Mouse (Mus musculus) kidney, adult 11 months (tissue): Measurements from ENCODE around the gene Utp11.
"Not testable (repeated sequence)": the region's sequence is repeated elsewhere in the genome, so short reads cannot be mapped to it uniquely, and the experiment has no call there.

Source experiments
- DNase-seq: peaks from one replicate; pipeline ENCODE4 v3.0.0; 2022

Gene Utp11

DNA sequence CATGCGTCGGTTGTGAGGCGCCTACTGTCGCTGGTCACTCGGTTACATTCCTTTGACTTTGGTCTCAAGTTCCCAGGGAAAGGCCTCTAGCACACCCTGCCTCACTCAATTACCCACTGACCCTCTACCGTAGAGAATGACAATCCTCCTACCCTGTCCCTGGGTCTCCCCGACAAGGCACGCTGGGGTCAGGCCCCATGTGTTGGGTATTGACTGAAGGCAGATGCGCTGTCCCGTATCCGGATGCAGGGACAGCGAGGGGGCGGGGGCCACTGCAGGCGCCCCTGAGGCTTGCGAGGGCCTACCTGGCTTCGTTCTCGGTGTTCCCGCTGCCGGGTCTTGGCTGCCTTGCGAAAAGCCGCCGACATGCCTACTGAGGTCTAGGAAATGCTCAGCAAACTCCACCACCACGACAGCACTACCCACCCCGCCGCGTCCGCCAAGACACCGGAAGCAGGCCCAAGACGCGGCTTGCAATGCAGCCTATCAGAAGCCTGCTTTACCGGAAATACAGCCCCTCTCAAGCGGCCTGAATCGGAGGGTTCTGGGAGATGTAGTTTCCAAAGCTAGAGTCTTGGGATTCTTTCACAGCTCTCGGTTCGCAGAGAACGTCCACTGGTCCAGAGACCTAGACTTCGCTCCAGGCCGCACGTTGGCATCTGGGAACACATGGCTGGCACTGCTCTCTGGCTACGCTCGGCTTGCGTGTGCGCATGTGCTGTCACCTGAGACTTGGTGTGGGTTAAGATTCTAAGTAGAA, at the start of gene Utp11:
Utp11 (minus strand) TSS at position 466 of the 760 bp plus-strand sequence.
- peak; percentile 96 for DNase-seq

DNA sequence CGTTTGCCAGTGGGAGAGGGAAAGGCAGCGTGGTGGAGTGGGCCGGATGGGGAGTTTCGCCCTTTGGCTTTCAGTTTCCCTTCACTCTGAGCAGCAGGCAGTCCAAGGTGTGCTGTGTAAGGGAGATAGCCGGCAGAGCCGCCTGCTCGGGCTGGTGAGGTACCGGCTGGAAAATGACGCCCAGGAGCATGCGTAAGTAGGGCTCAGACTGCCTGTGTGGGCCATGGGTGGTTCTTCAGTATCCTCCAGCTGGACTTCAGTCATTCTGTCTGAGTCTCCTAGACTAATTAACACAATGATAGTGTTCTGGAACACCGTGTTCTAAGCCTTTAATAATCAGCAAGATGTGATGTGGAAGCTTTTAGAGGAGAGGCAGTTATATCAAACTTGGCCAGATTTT, 49.4 kb upstream of the Utp11 start:
- peak; percentile 60 for DNase-seq

DNA sequence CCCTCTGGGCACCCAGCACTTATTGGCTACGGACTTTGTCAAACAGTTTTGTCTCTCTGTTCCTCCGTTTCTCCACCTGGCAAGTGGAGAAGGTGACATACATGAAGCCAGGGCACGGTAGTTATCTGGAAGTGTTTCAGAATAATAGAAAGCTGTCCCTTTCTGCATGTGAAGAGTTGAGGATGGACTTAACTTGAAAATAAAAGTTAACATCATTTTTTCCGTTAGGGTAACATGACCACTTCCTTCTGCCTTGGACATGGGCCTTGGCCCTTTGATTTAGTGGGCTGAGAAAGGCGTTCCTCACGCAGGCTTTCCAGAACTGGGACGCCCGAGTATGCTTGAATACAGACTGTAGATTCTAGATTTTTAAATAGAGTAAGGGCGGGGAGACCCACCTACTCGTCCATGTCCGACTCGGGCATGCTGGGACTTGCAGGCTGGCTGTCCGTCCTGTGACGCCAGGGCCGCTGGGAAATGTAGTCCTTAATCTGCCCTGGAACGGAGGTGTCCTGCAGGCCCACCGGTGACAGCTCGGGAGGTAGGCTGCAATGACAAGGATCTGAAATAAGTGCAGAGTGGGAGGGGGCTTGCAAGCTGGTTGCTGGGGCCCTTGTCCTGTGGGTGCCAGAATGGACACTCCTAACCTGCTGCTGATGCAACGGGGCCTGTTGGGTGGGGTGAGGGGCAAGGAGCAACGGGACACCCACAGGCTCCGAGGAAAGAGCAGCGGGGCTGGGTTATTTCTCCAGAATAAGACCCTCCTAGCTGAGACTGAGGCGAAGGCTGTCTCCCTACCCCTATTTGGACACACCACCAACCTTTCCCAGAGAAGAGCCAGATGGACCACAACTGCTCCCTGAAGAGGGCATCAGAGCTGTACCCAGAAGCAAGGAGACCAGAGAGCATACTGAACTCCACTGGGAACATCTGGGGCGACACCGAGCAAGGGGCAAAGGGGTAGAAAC, 48.3 kb upstream of the Utp11 start, which contains the start of gene Inpp5b:
Inpp5b (plus strand) TSS at position 475 of the 968 bp plus-strand sequence.
- peak; percentile 84 for DNase-seq

DNA sequence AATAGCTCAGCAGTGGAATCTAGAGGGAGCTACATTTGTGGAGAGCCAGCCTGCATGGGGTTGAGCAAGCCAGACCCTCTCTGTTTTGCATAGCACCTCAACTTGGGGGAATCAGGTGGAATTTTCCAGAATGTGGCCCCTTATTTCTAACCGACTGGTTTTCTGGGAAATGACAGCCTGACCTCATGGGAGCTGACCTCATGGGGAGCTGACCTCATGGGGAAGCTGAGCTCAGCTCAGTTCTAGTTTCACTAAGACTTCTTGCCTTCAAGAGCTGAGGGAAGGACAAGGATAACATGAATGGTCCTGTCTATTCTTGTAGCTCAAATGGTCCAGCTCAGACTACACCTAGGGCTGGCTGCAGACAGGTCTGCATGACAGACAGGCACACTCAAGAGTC, 45.4 kb upstream of the Utp11 start:
- no peak for DNase-seq

DNA sequence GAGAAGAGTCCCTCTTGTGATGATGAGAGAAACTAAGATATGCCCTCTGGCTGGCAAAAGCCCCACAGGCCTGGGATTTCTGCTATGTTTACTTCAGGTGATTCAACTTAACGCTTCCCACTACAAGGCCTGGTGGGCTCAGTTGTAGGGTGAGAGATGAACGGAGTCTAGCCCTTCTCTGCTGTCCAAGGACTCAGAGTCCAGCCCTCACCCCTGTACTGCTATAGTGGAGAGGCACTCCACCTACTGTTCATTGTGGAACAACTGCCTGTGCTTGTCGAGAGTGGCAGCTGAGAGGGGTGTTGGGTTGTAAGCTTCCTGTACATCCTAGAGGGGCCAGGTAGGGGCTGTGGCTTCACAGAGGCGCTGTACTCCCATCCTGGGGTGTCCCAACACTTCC, 44.6 kb upstream of the Utp11 start:
- DNase-seq = no peak

DNA sequence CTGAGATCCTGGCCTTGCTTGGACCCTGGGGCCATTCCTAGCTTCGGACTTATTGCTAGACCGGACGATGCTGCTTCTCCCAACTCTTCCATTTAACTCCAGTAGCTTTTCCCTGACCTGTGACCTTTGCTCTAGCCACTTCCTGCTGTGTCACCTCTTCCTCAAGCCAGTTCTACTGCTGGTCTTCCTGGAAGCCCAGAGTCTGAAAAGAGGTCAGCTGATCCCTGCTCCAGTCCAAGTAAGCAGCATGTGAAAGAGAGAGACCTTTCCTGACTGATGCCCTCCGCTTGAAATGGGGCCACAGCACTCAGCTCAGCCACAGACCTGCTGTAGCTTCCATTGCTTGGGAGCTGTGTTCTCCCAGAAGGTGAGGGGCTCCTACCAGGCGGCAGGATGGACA, 44.1 kb upstream of the Utp11 start:
- no peak for DNase-seq

DNA sequence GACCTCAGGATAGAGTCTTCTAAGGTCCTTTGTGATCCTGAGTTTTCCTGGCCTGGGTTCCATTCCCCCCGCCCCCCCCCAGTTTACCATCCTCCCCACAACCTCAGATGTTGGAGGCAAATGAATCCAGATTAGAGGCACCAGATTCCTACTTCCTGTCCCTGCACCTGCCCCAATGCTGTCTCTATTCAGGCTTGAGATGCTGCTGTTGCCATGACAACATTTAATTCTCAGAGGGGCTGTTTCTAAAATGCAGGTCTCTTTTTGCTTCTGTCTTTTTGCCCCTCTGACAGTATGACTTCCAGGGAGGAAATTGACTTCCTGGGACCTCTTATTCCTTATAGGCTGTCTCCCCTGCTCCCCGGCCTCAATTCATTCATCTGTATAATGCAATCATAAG, 43.6 kb upstream of the Utp11 start:
- no peak for DNase-seq

DNA sequence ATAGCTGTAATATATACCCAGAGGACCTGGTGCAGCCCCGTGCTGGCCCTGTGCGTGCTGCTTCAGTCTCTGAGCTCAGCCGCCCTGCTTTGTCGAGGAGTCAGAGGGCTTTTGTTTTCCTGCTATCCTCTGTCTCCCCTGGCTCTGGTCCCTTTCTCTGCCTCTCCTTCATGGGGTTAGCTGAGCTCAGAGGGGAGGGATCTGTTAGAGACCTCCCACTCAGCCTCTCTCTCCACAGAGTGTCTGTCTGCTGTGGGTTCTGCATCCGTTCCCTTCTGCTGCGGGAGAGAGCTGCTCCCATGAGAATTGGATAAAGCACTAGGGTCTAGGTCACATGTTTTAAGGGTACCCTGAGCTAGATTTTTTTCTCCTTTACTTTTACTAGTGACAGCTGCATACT, 32.7 kb upstream of the Utp11 start:
- no peak for DNase-seq

DNA sequence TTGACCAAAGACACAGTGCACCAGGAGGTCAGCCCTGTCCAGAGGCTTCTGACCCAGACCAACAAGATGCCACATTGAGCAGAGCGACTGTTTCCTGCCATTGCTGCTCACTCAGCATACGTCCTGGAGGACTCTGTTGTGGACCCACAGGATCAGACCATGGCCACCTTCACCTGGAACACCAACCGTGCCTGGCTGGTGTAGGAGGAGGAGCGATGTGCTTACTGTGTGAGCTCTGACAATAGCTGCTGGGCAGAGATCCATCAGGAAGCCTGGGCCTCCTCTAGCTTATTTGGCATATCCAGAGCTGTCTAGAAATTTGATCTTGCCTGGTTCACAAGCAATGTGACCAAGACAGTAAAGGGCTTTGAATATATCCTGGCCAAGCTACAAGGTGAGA, 25.7 kb upstream of the Utp11 start:
- no peak for DNase-seq

DNA sequence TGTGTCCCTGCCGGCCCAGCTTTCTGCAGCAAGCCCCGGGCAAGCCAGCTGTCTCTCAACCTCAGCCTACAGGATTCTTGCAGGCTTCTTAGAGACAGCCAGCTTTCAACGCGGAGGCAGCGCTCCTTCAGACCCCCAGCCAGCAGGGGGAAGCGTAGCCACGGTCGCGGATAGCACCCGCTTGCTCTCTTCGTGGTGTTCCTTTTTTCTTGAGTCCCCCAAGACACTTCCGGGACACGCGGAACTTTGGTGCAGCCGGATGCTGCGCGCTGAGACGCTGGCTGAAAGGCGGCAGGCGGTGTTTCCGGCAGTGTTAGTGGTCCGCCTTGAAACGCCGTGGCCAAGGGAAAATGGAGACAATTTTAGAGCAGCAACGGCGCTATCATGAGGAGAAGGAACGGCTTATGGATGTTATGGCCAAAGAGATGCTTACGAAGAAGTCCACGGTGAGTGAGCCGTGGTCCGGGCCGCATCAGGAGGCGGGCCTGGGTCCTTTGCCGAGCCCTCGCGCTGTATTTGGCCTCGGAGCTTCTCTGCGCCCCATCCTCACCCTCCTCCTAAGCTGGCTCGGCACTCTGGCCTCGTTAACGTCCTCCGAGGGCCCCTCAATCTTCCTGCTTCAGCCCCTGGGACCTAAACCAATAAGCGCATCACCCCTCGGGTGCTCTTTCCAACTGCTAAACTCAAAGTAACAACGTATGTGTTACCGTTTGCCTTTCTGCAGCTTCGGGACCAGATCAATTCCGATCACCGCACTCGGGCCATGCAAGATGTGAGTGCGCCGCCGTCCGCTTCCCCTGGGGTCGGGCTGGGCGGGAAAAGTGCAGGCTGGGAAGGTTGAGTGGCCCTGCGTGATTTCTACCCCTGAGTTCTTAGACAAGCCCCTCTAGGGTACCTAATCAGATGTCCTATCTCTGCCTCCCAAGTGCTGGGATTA, 21.4 kb upstream of the Utp11 start, which contains the start of gene Sf3a3:
Sf3a3 (plus strand) TSS at position 232 of the 937 bp plus-strand sequence.
- peak; percentile 92 for DNase-seq

DNA sequence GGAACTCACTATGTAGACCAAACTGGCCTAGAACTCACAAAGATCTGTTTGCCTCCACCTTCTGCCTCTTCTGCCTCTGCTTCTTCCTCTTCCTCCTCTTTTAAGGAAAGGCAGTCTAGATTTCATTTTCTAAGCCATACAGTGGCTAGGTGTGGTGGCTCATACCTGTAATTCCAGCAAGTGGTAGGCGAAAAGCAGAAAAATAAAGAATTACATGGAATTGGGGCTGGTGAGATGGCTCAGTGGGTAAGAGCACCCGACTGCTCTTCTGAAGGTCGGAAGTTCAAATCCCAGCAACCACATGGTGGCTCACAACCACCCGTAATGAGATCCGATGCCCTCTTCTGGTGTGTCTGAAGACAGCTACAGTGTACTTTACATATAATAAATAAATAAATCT, 20.4 kb upstream of the Utp11 start:
- not testable (repeated sequence) for DNase-seq

DNA sequence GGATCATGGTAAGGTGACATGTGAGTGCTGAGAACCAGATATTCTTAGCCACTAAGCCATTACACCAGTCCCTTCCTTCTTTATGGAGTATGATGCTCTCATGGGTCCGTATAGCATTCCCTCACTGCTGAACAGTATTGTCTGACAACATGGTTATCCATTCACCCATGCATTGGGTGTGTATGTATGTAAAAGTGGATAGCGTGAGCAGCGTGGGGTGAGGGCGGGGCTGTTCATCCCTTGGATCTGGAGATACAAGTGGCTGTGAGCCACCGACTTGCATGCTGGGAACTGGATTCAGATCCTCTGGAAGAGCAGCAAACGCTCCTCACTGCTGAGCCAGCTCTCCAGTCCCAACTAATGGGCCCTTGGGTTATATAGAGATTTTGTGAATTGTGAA, 19.2 kb upstream of the Utp11 start:
- no peak for DNase-seq

DNA sequence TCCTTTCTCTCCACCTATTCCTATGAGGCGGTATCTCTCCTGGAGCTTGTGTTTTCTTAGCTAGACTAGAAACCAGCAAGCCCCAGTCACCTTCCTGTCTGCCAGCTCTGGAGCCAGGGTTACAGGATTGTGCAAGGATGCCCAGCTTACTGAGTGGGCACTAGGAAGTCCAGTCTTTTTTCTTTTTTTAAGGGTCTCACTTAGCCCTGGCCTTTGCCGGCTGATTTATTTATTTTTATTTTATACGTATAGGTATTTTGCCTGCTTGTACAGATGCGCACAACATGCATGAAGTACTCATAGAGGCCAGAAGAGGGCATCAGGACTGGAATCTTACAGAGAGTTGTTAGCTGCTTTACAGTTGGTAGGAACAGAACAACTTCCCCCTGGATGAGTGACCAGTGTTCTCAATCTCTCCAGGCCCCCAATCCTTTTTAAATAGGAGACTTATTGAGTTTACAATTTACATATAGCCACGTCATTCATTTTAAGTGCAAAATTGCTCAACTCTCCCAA, 17.4 kb upstream of the Utp11 start:
- no peak for DNase-seq

DNA sequence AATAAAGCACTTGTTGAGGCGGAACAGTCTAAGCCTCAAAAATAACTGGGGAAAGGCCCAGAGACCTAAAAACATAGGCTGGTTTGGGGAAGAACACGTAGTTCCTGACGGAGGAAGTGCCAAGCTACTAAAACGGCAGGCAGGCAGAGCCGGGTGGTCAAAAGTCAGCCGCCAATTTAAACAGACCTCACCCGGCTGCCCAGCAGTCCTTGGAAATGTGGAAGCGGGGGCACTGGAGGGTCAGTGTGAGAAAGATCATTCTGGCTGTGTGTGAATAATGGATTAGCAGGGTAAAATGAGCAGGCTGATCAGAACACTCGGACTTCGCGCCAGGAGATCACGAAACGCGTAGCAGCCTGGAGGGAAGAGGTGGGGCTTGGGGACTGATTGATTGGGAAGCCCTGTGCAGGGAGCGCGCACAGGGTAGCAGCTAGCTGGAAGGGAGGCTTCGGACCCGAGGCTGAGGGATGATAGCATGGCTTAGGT, 16.6 kb upstream of the Utp11 start:
- DNase-seq = peak; percentile 48

DNA sequence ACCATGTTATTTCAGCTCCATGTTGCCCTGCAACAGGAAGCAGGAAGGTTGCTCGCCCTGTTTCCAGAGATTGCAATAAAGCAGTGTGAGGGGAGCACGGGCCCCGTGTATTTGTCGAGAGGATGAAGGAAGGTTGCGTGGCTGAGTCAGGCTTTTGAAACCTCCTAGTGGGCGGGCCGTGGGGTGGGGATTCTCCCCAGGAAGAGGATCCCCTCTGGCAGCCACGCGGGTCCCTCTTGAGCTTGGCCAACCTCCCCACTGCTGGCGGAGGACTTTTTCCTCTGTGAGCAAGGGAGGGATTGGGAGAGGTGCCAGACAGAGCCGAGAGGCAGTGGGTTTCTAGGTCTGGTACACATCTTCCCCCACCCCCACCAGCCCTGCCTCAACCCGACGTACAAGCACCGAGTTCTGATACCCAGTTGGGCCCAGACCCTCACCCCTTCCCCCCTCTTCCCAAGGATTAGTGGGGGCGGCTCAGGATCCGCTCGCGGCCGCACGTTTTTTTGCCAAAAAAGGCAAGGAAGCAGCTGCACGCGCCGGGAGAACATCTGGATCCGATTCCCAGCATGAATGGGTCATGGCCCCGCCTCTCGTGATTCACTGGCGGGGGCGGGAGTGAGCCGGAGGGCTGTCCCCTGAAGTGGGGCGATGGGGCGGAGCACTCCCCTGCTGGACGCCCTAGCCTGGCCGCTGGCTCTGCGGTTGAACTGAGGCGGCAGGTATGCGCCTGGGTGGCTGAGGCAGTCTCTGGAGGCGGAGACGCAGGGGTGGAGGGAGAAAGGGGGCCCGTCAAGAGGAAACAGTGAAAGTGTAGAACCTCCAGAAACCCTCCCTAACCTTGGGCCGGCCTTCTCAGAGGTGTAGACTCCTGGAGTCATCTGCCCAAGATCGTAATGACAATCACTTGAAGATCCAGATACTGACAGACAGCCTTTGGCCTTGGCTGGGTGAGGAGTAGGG, 15.4 kb upstream of the Utp11 start:
- peak; percentile 90 for DNase-seq

DNA sequence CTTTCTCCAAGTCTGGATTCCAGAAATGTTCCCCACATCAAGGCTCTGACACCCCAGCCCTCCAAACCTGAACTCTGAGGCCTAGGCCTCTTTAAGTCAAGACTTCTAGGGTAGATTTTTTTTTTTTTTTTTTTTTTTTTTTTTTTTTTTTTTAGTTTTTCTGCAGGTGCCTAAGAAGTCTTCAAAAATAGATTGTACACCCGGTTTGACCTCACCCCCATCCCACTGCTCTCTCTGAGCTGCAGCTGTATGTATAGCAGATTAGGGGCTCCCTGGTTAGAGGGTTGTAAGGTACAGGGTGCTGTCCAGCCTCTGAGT, 14.8 kb upstream of the Utp11 start:
- DNase-seq = not testable (repeated sequence)

DNA sequence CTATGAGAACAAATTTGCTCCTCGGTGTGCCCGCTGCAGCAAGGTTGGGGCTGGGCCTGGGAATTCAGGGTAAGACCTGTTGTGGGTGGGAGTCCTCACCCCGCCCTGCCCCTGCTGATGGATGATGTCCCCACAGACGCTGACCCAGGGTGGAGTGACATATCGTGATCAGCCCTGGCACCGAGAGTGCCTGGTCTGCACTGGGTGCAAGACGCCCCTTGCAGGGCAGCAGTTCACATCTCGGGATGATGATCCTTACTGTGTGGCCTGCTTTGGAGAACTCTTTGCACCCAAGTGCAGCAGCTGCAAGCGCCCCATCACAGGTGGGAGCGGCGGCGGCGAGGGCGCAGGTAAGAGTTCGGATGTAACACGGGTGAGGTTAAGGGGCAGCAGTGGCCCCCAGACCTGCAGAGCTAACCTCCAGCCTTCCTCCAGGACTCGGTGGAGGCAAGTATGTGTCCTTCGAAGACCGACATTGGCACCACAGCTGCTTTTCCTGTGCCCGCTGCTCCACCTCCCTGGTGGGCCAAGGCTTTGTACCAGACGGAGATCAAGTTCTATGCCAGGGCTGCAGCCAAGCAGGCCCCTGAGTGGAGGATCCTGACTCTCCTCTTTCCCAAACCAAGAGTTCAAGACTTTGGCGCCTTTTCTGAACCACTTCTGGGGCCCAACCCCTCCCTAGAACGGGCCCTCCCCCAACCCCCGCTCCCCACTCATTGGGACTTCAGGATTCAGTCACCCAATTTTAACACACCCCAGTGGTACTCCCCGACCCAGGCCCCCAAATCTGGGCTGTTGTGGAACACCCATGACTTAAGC, 14.2 kb upstream of the Utp11 start:
- not testable (repeated sequence) for DNase-seq

DNA sequence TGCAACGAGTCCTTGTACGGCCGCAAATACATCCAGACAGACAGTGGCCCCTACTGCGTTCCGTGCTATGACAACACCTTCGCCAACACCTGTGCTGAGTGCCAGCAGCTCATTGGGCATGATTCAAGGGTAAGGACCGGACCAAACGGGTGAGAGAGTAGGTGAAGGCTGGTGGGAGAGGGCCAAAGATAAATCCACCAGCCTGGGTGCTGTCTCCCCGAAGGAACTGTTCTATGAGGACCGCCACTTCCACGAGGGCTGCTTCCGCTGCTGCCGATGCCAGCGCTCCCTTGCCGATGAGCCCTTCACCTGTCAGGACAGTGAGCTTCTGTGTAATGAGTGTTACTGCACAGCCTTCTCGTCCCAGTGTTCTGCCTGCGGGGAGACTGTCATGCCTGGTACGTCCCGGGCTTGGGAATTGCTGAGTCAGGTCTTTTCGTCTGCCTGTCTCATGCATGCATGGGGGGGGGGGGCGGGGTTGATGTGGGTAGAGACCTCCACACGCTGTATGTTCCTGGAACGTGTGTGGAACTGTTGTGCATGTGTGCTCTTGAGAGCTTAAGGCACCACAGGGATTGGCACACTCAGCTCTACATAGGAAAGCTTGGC, 12.4 kb upstream of the Utp11 start:
- no peak for DNase-seq

DNA sequence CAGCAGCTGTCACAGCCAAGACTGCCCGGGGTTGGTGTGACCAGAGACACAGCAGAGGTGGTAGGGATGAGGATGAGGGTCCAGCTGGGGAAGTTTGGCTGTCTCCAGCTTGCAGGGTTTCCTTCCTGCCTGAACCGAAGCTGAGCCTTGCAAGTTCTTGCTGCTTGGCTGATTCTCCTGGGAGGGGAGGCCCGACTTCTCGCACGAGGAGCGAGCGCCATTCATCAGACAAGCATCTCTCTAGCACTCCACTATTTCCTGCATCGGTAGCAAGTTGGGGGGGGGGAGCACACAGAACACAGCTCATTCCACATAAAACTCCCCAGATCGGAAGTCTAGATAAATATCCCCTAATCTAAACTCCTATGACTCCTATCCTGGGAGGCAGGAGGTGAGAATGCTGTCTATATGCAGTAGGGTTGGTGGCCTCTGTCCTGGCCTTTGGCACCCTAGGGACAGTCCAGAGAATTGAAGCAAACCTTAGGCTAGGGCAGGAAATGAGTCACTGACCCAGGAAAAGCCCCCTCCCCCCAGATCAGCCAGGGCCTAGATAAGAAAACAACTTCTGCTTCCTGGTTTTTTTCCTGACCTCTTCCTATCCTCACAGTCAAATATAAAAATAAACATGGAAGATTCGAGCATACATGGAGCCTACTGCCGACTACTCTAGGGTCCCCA, 11.5 kb upstream of the Utp11 start:
- DNase-seq = peak; percentile 52
